Mouse (Mus musculus) kidney, postnatal 36 days (tissue): ENCODE measurements around the gene Sp100.
A peak's percentile ranks its signal among the peaks of the same experiment; 100 is the strongest.

Source experiments
- DNase-seq, 2 experiments: peaks; one replicate each; pipeline ENCODE4 v3.0.0; 2021 to 2022; ENCODE audit warnings: mixed read lengths in 2 of 2

Gene Sp100

DNA sequence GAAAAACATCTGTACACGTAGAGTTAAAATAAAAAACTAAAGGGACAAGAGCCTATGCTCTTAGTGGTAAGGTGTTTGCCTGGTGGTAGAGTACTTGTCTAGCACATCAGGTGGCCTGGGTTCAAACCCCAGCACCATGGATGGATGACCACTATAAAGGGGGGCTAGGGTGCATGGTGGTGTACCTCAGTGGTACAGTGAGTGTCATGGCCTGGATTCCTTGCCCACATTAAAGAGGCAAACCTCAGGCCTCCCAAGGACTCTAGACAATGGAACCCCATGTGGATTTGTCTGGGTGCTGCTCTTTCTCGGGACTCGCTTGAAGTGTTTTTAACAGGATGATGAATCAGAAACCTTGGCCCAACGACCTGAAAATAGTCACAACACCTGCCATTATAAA, 52.7 kb downstream of the Sp100 start:
- DNase-seq = no peak

DNA sequence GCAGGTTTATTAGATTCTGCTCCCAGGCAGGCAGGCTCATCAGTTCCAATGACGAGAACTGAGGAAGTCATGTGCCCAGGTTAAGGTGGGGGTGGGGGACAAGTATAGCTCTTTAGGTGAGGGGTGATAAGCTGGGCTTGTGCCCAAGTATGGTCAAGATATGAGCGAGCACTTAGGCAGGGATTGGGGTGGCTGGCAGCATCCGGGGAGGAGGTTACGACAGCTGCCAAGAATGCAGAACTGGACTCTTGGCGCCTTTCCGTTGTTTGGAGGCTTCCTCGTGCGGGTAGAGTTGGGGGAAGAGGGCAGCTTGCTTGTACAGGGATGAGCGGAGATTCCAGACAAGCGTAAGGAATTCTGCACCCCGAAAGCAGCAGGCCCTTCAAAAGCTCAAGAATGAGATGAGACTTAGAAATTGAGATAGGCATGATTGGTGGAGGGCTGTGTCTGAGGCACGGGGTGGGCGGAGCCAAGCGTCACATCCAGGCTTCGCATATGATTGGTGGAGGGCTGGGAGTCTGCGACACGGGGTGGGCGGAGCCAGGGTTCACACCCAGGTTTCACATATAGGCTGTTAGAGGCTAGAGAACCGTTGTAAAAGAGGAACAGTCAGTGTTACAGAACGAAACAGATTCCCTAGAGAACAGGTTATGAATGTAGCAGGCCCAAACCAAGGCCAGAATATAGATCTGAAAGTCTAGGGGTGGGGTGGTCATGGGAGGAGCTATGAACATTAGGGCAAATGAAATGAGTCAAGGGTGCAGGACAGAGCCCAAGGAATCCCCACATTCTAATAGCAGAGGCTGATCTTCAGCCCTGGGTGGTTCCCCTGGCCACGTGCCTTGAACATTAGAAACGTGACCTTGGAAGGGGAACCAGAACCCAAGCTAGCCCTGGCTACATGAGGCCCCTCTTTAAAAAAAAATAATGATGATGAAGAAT, 53.7 kb downstream of the Sp100 start:
- DNase-seq = peak; percentile 63 to 76

DNA sequence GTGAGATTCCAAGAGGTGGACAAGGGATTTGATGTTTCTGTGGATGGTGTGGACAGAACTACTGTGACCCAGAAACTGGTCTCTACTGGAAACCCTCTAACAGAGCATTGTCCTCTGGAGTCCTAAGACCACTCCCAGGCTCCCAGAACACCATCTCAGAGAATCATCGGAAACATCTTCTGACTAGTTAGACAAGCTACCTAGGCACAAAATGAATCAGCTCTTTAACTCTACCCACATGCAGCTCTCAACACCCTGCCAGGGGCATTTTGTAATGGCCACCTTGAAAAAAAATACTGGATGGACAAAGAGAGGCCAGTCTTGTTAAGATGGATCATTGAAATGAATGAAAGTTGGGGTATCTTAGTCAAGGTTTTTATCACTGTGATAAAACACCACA, 55.8 kb downstream of the Sp100 start:
- no peak for DNase-seq

GRCm38 (mm10) chr1:85706754-85707153, 57.0 kb downstream of the Sp100 start:
- no peak for DNase-seq

- DNase-seq = no peak
Measured at GRCm38 (mm10) chr1:85714501-85714900, 64.7 kb downstream of the Sp100 start.

- no peak for DNase-seq
Measured at GRCm38 (mm10) chr1:85716447-85717027, 66.7 kb downstream of the Sp100 start.

- DNase-seq = no peak
Measured at GRCm38 (mm10) chr1:85719049-85719448, 69.3 kb downstream of the Sp100 start.

GRCm38 (mm10) chr1:85720220-85720893, 70.6 kb downstream of the Sp100 start:
- DNase-seq = no peak

DNA sequence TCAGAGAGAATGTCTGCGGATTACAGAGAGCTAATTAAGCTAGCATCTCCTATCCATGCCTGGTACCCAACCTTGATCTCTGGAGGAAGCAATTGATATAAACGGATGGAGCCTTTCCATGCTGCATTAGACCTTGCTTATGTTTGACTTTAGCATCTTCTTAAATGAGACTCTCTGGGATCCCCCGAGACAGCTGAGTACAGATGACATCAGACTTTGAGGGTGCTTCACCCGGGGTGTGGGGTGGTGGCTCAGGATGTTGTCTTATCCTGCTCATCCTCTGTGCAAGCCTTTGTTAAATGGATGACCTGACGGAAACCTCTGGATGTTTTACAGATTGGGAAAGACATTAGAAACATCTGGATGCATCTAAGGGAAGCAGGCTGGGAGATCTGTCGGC, 80.7 kb downstream of the Sp100 start:
- no peak for DNase-seq

- DNase-seq = no peak
Measured at GRCm38 (mm10) chr1:85732581-85732980, 82.8 kb downstream of the Sp100 start.

DNA sequence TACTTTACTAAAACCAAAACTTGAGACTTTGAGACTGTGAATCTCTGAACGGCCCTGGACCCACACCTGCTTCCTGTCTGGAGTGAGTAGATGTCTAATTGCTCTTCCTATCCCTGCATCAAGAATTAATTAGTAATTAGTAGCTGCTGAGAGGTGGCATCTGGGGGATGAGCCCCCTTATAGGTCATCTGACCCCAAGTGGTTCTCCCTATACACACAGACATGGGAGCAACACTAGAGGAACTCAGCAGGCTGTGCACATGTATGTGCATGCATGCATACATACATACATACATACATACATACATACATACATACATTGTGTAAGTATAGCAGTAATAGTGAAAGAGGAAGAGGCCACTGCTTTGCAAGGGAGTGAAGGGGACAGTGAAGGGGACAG, 84.7 kb downstream of the Sp100 start:
- DNase-seq = no peak

DNA sequence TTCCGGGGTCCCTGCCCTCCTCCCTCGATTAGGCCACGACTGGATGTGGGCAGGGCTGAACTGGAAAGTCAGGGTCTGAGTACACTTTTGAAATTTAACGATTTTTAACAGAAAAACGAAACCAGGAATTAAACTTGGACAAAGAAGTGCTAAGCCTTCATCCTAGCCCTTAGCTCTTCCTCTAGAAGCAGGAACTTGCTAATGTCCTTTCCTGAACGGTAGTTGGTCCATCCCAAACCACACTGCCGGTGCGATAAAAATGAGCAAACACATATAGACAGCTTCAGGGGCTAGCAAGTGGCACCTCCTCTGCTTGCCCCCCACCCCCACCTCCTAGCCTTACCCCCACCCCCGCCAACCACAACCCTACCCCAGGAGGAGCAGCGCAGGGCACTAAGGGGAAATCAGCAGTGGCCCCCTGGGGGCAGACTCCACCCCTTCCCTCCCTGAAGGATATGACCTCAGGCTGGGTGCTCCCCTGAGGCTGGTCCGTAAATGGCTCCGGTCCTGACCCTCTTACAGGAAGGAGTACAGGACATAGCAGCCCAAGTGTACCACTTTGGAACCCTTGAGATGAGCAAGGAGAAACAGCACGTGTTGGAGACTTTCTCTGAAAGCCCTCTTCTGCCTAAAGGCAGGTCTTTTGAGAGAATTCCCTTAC, 85.8 kb downstream of the Sp100 start:
- DNase-seq = peak; percentile 40 to 54

- DNase-seq = peak; percentile 71 to 83
Measured at GRCm38 (mm10) chr1:85736355-85737184, 86.8 kb downstream of the Sp100 start.

DNA sequence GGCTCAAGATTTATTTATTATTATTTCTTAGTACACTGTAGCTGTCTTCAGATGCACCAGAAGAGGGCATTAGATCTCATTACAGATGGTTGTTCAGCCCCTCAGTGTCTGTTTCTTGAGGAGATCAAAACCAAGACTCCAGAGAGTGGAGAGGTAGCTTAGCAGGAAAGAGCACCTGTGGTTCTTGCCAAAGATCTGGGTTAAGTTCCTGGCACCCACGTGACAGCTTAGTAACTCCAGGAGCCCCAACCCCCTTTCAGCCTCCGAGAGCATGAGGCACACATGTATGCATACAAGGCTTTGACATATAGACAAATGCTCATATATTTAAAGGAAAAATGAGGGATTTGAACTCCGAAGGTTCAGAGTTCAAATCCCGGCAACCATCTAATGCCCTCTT, 89.2 kb downstream of the Sp100 start:
- no peak for DNase-seq

DNA sequence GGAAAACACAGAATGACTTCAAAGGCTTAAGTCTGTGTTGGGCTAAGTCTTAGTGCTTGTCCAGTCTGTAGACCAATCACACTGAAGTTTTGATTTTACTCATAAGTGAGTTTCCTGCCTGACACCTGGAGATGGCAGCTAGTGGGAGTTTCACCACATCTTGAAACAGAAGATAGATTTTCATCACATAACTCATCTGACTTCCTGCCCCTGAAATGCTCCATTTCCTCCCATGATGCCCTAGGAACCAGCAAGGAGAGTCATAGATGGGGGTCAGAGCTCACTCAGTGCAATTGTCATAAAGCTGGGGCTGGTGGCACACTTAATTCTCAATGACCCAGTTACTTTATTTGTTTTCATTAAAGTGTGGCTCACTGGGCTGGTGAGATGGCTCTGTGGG, 90.0 kb downstream of the Sp100 start:
- DNase-seq = no peak

GRCm38 (mm10) chr1:85740923-85741322, 91.1 kb downstream of the Sp100 start:
- DNase-seq = no peak

DNA sequence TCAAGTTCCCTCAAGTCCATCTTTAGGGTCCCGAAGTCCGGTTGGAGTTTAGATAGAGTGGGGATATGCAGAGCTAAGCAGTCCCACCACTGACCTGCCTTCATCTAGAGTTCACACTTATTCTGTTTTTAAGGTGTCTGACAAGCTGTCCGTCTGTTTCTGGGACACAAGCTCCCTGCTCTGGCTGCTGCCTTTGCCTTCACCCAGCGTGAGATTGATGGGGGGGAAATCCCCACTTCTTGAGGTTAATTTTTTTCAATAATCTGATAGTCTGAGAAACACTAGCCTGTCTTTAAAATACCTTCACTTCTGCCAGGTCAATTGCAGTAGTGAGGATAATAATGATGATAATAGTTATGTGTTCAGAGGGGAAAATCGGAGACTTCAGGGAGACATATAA, 92.5 kb downstream of the Sp100 start:
- no peak for DNase-seq

DNA sequence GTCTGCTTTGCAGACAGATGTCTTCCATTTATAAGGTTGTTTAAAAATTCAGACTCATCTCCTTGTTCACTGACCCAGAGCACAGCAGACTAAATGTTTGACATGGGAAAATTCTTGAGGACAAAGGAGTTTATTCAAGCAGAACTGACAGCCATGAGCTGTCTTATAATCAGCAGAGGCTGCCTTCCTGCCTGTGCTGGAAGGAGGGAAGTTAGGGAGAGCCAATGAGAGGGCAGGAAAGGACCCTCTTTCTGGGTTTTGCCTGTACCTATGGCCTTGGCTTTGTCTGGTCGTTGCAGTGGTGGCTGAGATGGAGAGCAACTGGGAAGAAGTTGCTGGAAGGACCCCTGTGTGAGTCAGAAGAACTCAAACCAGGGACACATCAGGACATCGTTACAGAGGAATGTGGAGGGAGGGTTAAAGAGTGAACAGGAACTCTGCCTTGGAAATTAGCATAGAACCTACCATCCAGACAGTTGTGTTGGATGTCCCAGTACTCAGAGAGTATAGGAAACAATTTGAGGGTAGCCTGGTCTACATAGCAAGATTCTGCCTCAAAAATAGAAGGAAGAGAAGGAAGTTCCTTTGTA, 93.2 kb downstream of the Sp100 start:
- DNase-seq = no peak

- no peak for DNase-seq
Measured at GRCm38 (mm10) chr1:85744539-85744938, 94.8 kb downstream of the Sp100 start.

GRCm38 (mm10) chr1:85746511-85746910, 96.7 kb downstream of the Sp100 start:
- DNase-seq = no peak

- DNase-seq = no peak
Measured at GRCm38 (mm10) chr1:85749829-85750228, 100.0 kb downstream of the Sp100 start.

DNA sequence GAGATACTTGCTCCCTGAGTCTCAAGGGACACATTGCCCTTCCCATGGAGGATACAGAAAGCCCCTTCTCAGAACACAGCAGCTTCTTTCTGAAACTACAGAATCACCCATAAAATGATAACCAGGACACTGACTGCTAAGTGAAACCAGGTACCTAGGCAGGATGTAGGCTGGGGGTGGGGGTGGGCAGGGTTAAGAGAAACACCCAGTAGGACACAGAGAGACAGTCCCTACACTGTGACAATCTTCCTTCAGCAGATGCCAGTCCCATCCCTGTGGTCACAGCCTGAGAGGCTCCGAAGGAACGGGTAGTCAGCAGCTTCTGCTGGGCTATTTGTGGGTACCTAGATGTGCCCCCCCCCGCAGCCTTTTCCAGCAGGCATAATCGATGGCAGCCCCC, 100.9 kb downstream of the Sp100 start:
- no peak for DNase-seq
